ENCODE assay signal across 8 mouse cellular contexts in genomic region chr3:37641796-37642680, GRCm38 (mm10). TPM values are rescaled to one million over a fixed set of nuclear protein-coding genes. Genes with fewer than 3 reads are reported as not detected.
DNase-seq lines count a peak whose midpoint lies in the region; ATAC-seq and TF ChIP-seq lines count a peak whose summit lies in the region.

No protein-coding gene starts in this region.

- DNase-seq in lung, adult 2 months: no peak
- no peak for DNase-seq in lung, postnatal 14 days
- DNase-seq in natural killer cell, adult 2 months (ENCODE audit: low spot score in 2 of 2): no peak
- no peak for DNase-seq in ovary, adult 18-20 months (ENCODE audit: low spot score)
- DNase-seq in layer of hippocampus, postnatal 36 days: no peak

- peaks cover 7% of the 10 kb centered on the region for H3K27me3 ChIP-seq in heart, embryonic 12.5 days (replicated peaks)
- H3K27me3 ChIP-seq in kidney, embryonic 16.5 days (ENCODE audit: insufficient read depth, low read length): no peaks in the 10 kb centered on the region
- H3K27me3 ChIP-seq in midbrain, embryonic 15.5 days (replicated peaks): 0 out of 2 replicates have a peak, but pooled peaks cover 7% of the 10 kb centered on the region

- peak overlapping the region; percentile 91; the same call in 1 of the 2 replicates for H3K4me2 ChIP-seq in heart, embryonic 12.5 days
- H3K4me2 ChIP-seq in kidney, embryonic 16.5 days (replicated peaks; ENCODE audit: low read depth, low read length): peak overlapping the region; percentile 61
- peak overlapping the region; percentile 93 for H3K4me2 ChIP-seq in midbrain, embryonic 15.5 days

- no peak for TF ChIP-seq CTCF in lung, adult 2 months (IDR thresholded peaks at IDR 0.05; ENCODE audit: insufficient read depth, low read length)

- H3K9me3 ChIP-seq in heart, embryonic 12.5 days (replicated peaks): no peaks in the 10 kb centered on the region
- no peaks in the 10 kb centered on the region for H3K9me3 ChIP-seq in kidney, embryonic 16.5 days (ENCODE audit: low read length)
- no peaks in the 10 kb centered on the region for H3K9me3 ChIP-seq in midbrain, embryonic 15.5 days

- H3K36me3 ChIP-seq in heart, embryonic 12.5 days: peaks cover 18% of the 10 kb centered on the region
- peaks cover 30% of the 10 kb centered on the region for H3K36me3 ChIP-seq in kidney, embryonic 16.5 days (ENCODE audit: insufficient read depth, low read length)
- H3K36me3 ChIP-seq in midbrain, embryonic 15.5 days (replicated peaks): no peaks in the 10 kb centered on the region

- H3K9ac ChIP-seq in heart, embryonic 12.5 days: no peak overlapping the region
- H3K9ac ChIP-seq in kidney, embryonic 16.5 days (replicated peaks; ENCODE audit: low read length): peak overlapping the region; percentile 99
- 0 out of 2 replicates have a peak overlapping the region, but pooled peaks have one; percentile 15 for H3K9ac ChIP-seq in midbrain, embryonic 15.5 days

- TF ChIP-seq POLR2A in lung, adult 2 months (IDR thresholded peaks at IDR 0.05; ENCODE audit: borderline replicate concordance, extremely low read depth, low read depth, low read length): no peak

- ATAC-seq in heart, embryonic 12.5 days (ENCODE audit: insufficient number of reproducible peaks, low FRiP score): no peak
- ATAC-seq in kidney, embryonic 16.5 days (ENCODE audit: low FRiP score, low TSS enrichment): no peak
- ATAC-seq in midbrain, embryonic 15.5 days (replicated peaks): no peak

- peak overlapping the region; percentile 57 for H3K4me3 ChIP-seq in lung, adult 2 months (replicated peaks; ENCODE audit: extremely low read depth, low read depth, low read length)
- H3K4me3 ChIP-seq in heart, embryonic 12.5 days: peak overlapping the region; percentile 83
- peak overlapping the region; percentile 99 for H3K4me3 ChIP-seq in kidney, embryonic 16.5 days (ENCODE audit: low read length)
- H3K4me3 ChIP-seq in midbrain, embryonic 15.5 days: peak overlapping the region; percentile 75

- H3K4me1 ChIP-seq in lung, adult 2 months (ENCODE audit: control insufficient read depth, insufficient read depth, low read length): 0 out of 2 replicates have a peak, but pooled peaks cover 2% of the 10 kb centered on the region
- H3K4me1 ChIP-seq in heart, embryonic 12.5 days (replicated peaks): 0 out of 2 replicates have a peak, but pooled peaks cover 4% of the 10 kb centered on the region
- H3K4me1 ChIP-seq in kidney, embryonic 16.5 days (ENCODE audit: insufficient read depth, low read length): peaks cover 42% of the 10 kb centered on the region
- peaks cover 23% of the 10 kb centered on the region for H3K4me1 ChIP-seq in midbrain, embryonic 15.5 days

- 25% methylated on average over 20 of the region's 20 CpGs for whole genome bisulfite sequencing in lung, adult 2 months
- WGBS in heart, embryonic 12.5 days: 63% methylated on average over 20 of the region's 20 CpGs
- 8% methylated on average over 20 of the region's 20 CpGs for WGBS in kidney, embryonic 16.5 days
- WGBS in midbrain, embryonic 15.5 days: 33% methylated on average over 20 of the region's 20 CpGs

- no peak overlapping the region for H3K27ac ChIP-seq in heart, embryonic 12.5 days (ENCODE audit: poor library complexity, severe bottlenecking)
- peak overlapping the region; percentile 98 for H3K27ac ChIP-seq in kidney, embryonic 16.5 days (ENCODE audit: low read length)
- H3K27ac ChIP-seq in midbrain, embryonic 15.5 days: no peak overlapping the region

RNA-seq across cellular contexts. Expression of gene Spry1, which starts 2.3 kb away (rescaled TPM):
- polyA plus RNA-seq in lung, adult 2 months (2012; rRNA removed): 105 and 124 TPM in 2 replicates
- 5.1 and 5.4 TPM in 2 replicates for polyA plus RNA-seq in heart, embryonic 12.5 days (2016; fragmentation: Nextera tagmentation; extraction: Ambion mirVana)
- 36.2 and 39.6 TPM in 2 replicates for polyA plus RNA-seq in kidney, embryonic 16.5 days (2015; fragmentation: Nextera tagmentation; extraction: Ambion mirVana)
- 7.1 and 7.9 TPM in 2 replicates for polyA plus RNA-seq in midbrain, embryonic 15.5 days (2015; fragmentation: Nextera tagmentation; extraction: Ambion mirVana)
- total RNA-seq in layer of hippocampus, postnatal 36 days (2021): 10 to 100 TPM; 13.3 to 13.8 TPM
